Mouse (Mus musculus) frontal cortex, postnatal 36 days (tissue): ENCODE results near the gene 2310011J03Rik.
A peak's percentile ranks its signal among the peaks of the same experiment; 100 is the strongest.

Source experiments
- DNase-seq, 2 experiments: peaks; one replicate each; pipeline ENCODE4 v3.0.0; 2022; ENCODE audit warnings: low spot score in 2 of 2

Gene 2310011J03Rik

GRCm38 (mm10) chr10:80341491-80342304 is 21.4 kb upstream of the 2310011J03Rik start:
- no peak for DNase-seq

- no peak for DNase-seq
These were observed 20.7 kb upstream of the 2310011J03Rik start for GRCm38 (mm10) chr10:80341026-80341425.

- peak; percentile 86 to 89 for DNase-seq
These were observed 19.8 kb upstream of the 2310011J03Rik start for GRCm38 (mm10) chr10:80339941-80340750.

GRCm38 (mm10) chr10:80336263-80336662 is 15.9 kb upstream of the 2310011J03Rik start:
- no peak for DNase-seq

- no peak for DNase-seq
These were observed 12.2 kb upstream of the 2310011J03Rik start for GRCm38 (mm10) chr10:80332525-80332989.

- no peak for DNase-seq
These were observed 11.5 kb upstream of the 2310011J03Rik start for GRCm38 (mm10) chr10:80331636-80332524.

GRCm38 (mm10) chr10:80330888-80331287 is 10.6 kb upstream of the 2310011J03Rik start:
- no peak for DNase-seq

GRCm38 (mm10) chr10:80330084-80330483 is 9.7 kb upstream of the 2310011J03Rik start:
- DNase-seq, result no peak

- DNase-seq, result peak; percentile 92 to 95
These were observed 9.1 kb upstream of the 2310011J03Rik start, which contains the start of the genes Pcsk4 and Reep6 for GRCm38 (mm10) chr10:80329273-80330081. Gene Pcsk4 (minus strand): TSS chr10:80329498. Gene Reep6 (plus strand): TSS chr10:80329953.

GRCm38 (mm10) chr10:80325045-80325444 is 4.7 kb upstream of the 2310011J03Rik start:
- no peak for DNase-seq

GRCm38 (mm10) chr10:80324120-80325037 is 4.0 kb upstream of the 2310011J03Rik start:
- DNase-seq, result no peak

GRCm38 (mm10) chr10:80323261-80324119 is 3.2 kb upstream of the 2310011J03Rik start:
- no peak for DNase-seq

GRCm38 (mm10) chr10:80322811-80323211 is 2.5 kb upstream of the 2310011J03Rik start:
- DNase-seq, result no peak

GRCm38 (mm10) chr10:80321670-80322581 is 1.6 kb upstream of the 2310011J03Rik start:
- no peak for DNase-seq

- DNase-seq, result no peak
These were observed 805 bp upstream of the 2310011J03Rik start for GRCm38 (mm10) chr10:80321014-80321669.

- DNase-seq, result no peak
These were observed 3.3 kb downstream of the 2310011J03Rik start for GRCm38 (mm10) chr10:80317011-80317410.

GRCm38 (mm10) chr10:80316359-80316781 is 4.0 kb downstream of the 2310011J03Rik start:
- no peak for DNase-seq
